Mouse (Mus musculus) hindbrain, embryonic 12.5 days (tissue): ENCODE measurements around the gene Adgb. TPM values are rescaled to one million over a fixed set of nuclear protein-coding genes. Genes with fewer than 3 reads are reported as not detected.
A peak's percentile ranks its signal among the peaks of the same experiment; 100 is the strongest.
"Not testable (repeated sequence)": the region's sequence is repeated elsewhere in the genome, so short reads cannot be mapped to it uniquely, and the experiment has no call there.

Source experiments
- ATAC-seq: fragments of 200-750 bp; cut with Nextera tagmentation; 2 replicates; pipeline ENCODE4 v1.8.0; 2017; ENCODE audit warnings: moderate TSS enrichment; ENCODE audit not compliant: low FRiP score
- H3K27ac ChIP-seq: fragments of 300-500 bp; sonication (generic); 2 replicates; pipeline ENCODE4 v1.5.1; 2016; ENCODE audit warnings: mild to moderate bottlenecking
- H3K27me3 ChIP-seq: fragments of 300-500 bp; sonication (generic); 2 replicates; pipeline ENCODE4 v1.6.1; 2016; ENCODE audit warnings: mild to moderate bottlenecking
- H3K36me3 ChIP-seq: fragments of 300-500 bp; sonication (generic); 2 replicates; pipeline ENCODE4 v1.6.1; 2016; ENCODE audit warnings: mild to moderate bottlenecking
- H3K4me1 ChIP-seq: fragments of 300-500 bp; sonication (generic); 2 replicates; pipeline ENCODE4 v1.6.1; 2016
- H3K4me2 ChIP-seq: fragments of 300-500 bp; sonication (generic); replicated peaks from 2 replicates; pipeline ENCODE4 v1.6.1; 2016; ENCODE audit warnings: mild to moderate bottlenecking
- H3K4me3 ChIP-seq: fragments of 300-500 bp; sonication (generic); 2 replicates; pipeline ENCODE4 v1.5.1; 2016; ENCODE audit warnings: mild to moderate bottlenecking
- H3K9ac ChIP-seq: fragments of 300-500 bp; sonication (generic); 2 replicates; pipeline ENCODE4 v1.6.1; 2016; ENCODE audit warnings: mild to moderate bottlenecking, moderate library complexity
- H3K9me3 ChIP-seq: fragments of 300-500 bp; sonication (generic); replicated peaks from 2 replicates; pipeline ENCODE4 v1.6.1; 2016; ENCODE audit warnings: mild to moderate bottlenecking
- WGBS: fragments of 180-500 bp; shearing (Covaris S2); methylation state at CpG from one replicate; pipeline ENCODE4 v1.1.7; 2016; 5-methylcytosine and 5-hydroxymethylcytosine counted together
- polyA plus RNA-seq: library from polyadenylated mRNA; unstranded; fragments of >200 nt; fragmentation: Nextera tagmentation; extraction: Ambion mirVana; gene quantifications from 2 replicates; pipeline ENCODE4 v1.2.1, GENCODE M21; 2016

The Adgb gene
- polyA plus RNA-seq: 0.53 and 0.69 TPM in 2 replicates

- Histone ChIP-seq H3K4me3 (peak within 1 kb of the TSS; percentile 24), H3K36me3 (no peaks in the 10 kb centered on the region), H3K9me3 (no peaks in the 10 kb centered on the region), H3K4me2 (peak within 1 kb of the TSS; percentile 54), H3K9ac (peak within 1 kb of the TSS; percentile 49; the same call in 1 of the 2 replicates), H3K27ac (no peak within 1 kb of the TSS), H3K4me1 (peaks cover 9% of the 10 kb centered on the region), H3K27me3 (no peaks in the 10 kb centered on the region)
- ATAC-seq: peak; percentile 94
- 7% methylated on average over 22 of the region's 22 CpGs for WGBS
These were observed at the start of gene Adgb for GRCm38 (mm10) chr10:10471961-10472610. Gene Adgb (minus strand): TSS chr10:10472326.

GRCm38 (mm10) chr10:10480139-10480538, 8.0 kb upstream of the Adgb start:
- Histone ChIP-seq H3K4me2 (no peak overlapping the region), H3K27me3 (no peaks in the 10 kb centered on the region), H3K27ac (no peak overlapping the region), H3K9ac (no peak overlapping the region), H3K36me3 (no peaks in the 10 kb centered on the region), H3K9me3 (no peaks in the 10 kb centered on the region), H3K4me1 (no peaks in the 10 kb centered on the region), H3K4me3 (no peak overlapping the region)
- no peak for ATAC-seq
- 83% methylated on average over 1 of the region's 1 CpGs for WGBS

GRCm38 (mm10) chr10:10477429-10477828, 5.3 kb upstream of the Adgb start:
- 64% methylated on average over 10 of the region's 10 CpGs for WGBS
- H3K4me1 ChIP-seq, H3K9me3 ChIP-seq, H3K27me3 ChIP-seq, H3K4me2 ChIP-seq, ATAC-seq, H3K4me3 ChIP-seq, H3K9ac ChIP-seq, H3K36me3 ChIP-seq, H3K27ac ChIP-seq: not testable (repeated sequence)

- Histone ChIP-seq H3K4me3 (no peak overlapping the region), H3K9me3 (no peaks in the 10 kb centered on the region), H3K27me3 (no peaks in the 10 kb centered on the region), H3K36me3 (no peaks in the 10 kb centered on the region), H3K9ac (no peak overlapping the region), H3K27ac (no peak overlapping the region), H3K4me1 (peaks cover 8% of the 10 kb centered on the region), H3K4me2 (no peak overlapping the region)
- ATAC-seq: no peak
- WGBS: 79% methylated on average over 5 of the region's 5 CpGs
These were observed 4.8 kb upstream of the Adgb start for GRCm38 (mm10) chr10:10476956-10477355.

- ATAC-seq: no peak
- no peaks in the 10 kb centered on the region for H3K9me3 ChIP-seq
- H3K4me3 ChIP-seq: no peak overlapping the region
- no peak overlapping the region for H3K27ac ChIP-seq
- H3K9ac ChIP-seq: no peak overlapping the region
- no peaks in the 10 kb centered on the region for H3K27me3 ChIP-seq
- peaks cover 9% of the 10 kb centered on the region for H3K4me1 ChIP-seq
- no peaks in the 10 kb centered on the region for H3K36me3 ChIP-seq
- H3K4me2 ChIP-seq: no peak overlapping the region
- 80% methylated on average over 2 of the region's 2 CpGs for whole genome bisulfite sequencing
These were observed 4.4 kb upstream of the Adgb start for GRCm38 (mm10) chr10:10476549-10476948.

GRCm38 (mm10) chr10:10468699-10469547, 3.2 kb downstream of the Adgb start:
- H3K36me3 ChIP-seq: no peaks in the 10 kb centered on the region
- 62% methylated on average over 6 of the region's 6 CpGs for WGBS
- ATAC-seq: no peak
- no peak overlapping the region for H3K27ac ChIP-seq
- no peak overlapping the region for H3K4me2 ChIP-seq
- peaks cover 9% of the 10 kb centered on the region for H3K4me1 ChIP-seq
- H3K9me3 ChIP-seq: no peaks in the 10 kb centered on the region
- no peak overlapping the region for H3K4me3 ChIP-seq
- no peaks in the 10 kb centered on the region for H3K27me3 ChIP-seq
- no peak overlapping the region for H3K9ac ChIP-seq

GRCm38 (mm10) chr10:10460113-10460512, 12.0 kb downstream of the Adgb start:
- WGBS: 86% methylated on average over 2 of the region's 2 CpGs

GRCm38 (mm10) chr10:10456991-10457390, 15.1 kb downstream of the Adgb start:
- 88% methylated on average over 5 of the region's 5 CpGs for WGBS
- no peak for ATAC-seq
- no peak overlapping the region for H3K27ac ChIP-seq

More at GRCm38 (mm10) chr10:10460113-10460512, 12.0 kb downstream of the Adgb start:
- Histone ChIP-seq H3K4me3 (no peak overlapping the region), H3K27me3 (no peaks in the 10 kb centered on the region), H3K9ac (no peak overlapping the region), H3K9me3 (no peaks in the 10 kb centered on the region), H3K4me1 (0 out of 2 replicates have a peak, but pooled peaks cover 2% of the 10 kb centered on the region), H3K27ac (no peak overlapping the region), H3K4me2 (no peak overlapping the region), H3K36me3 (no peaks in the 10 kb centered on the region)
- ATAC-seq: no peak

GRCm38 (mm10) chr10:10449067-10449466, 23.1 kb downstream of the Adgb start:
- 83% methylated on average over 3 of the region's 3 CpGs for WGBS
- ATAC-seq: no peak

More at GRCm38 (mm10) chr10:10456991-10457390, 15.1 kb downstream of the Adgb start:
- H3K27me3 ChIP-seq: no peaks in the 10 kb centered on the region
- H3K36me3 ChIP-seq: no peaks in the 10 kb centered on the region
- H3K9me3 ChIP-seq: no peaks in the 10 kb centered on the region
- no peak overlapping the region for H3K4me2 ChIP-seq
- H3K9ac ChIP-seq: no peak overlapping the region
- 0 out of 2 replicates have a peak, but pooled peaks cover 2% of the 10 kb centered on the region for H3K4me1 ChIP-seq
- no peak overlapping the region for H3K4me3 ChIP-seq

GRCm38 (mm10) chr10:10444841-10445466, 27.2 kb downstream of the Adgb start:
- Histone ChIP-seq H3K4me3 (no peak overlapping the region), H3K9ac (no peak overlapping the region), H3K36me3 (no peaks in the 10 kb centered on the region), H3K4me1 (no peaks in the 10 kb centered on the region), H3K27ac (no peak overlapping the region), H3K9me3 (no peaks in the 10 kb centered on the region), H3K27me3 (no peaks in the 10 kb centered on the region), H3K4me2 (no peak overlapping the region)
- WGBS: 60% methylated on average over 3 of the region's 3 CpGs
- no peak for ATAC-seq

More at GRCm38 (mm10) chr10:10449067-10449466, 23.1 kb downstream of the Adgb start:
- Histone ChIP-seq H3K36me3 (no peaks in the 10 kb centered on the region), H3K9ac (no peak overlapping the region), H3K27me3 (no peaks in the 10 kb centered on the region), H3K27ac (no peak overlapping the region), H3K4me3 (no peak overlapping the region), H3K4me2 (no peak overlapping the region), H3K4me1 (no peaks in the 10 kb centered on the region), H3K9me3 (no peaks in the 10 kb centered on the region)

GRCm38 (mm10) chr10:10443558-10443957, 28.6 kb downstream of the Adgb start:
- Histone ChIP-seq H3K4me3 (no peak overlapping the region), H3K9me3 (0 out of 2 replicates have a peak, but pooled peaks cover 5% of the 10 kb centered on the region), H3K4me2 (no peak overlapping the region), H3K4me1 (no peaks in the 10 kb centered on the region), H3K27me3 (no peaks in the 10 kb centered on the region), H3K36me3 (no peaks in the 10 kb centered on the region), H3K9ac (no peak overlapping the region), H3K27ac (no peak overlapping the region)
- no peak for ATAC-seq

GRCm38 (mm10) chr10:10435014-10435413, 37.1 kb downstream of the Adgb start:
- Histone ChIP-seq H3K4me2 (no peak overlapping the region), H3K27me3 (no peaks in the 10 kb centered on the region), H3K27ac (no peak overlapping the region), H3K9me3 (0 out of 2 replicates have a peak, but pooled peaks cover 5% of the 10 kb centered on the region), H3K4me1 (no peaks in the 10 kb centered on the region), H3K36me3 (no peaks in the 10 kb centered on the region), H3K9ac (no peak overlapping the region), H3K4me3 (no peak overlapping the region)
- WGBS: 68% methylated on average over 1 of the region's 1 CpGs
- no peak for ATAC-seq
